Mouse (Mus musculus) heart, postnatal 0 days (tissue): ENCODE results near the gene Ndel1.

Source experiments
- CTCF ChIP-seq: IDR thresholded peaks from 2 replicates; pipeline ENCODE4 v1.5.1; 2016; ENCODE audit warnings: antibody characterized with exemption, control low read depth, low read depth
- EP300 ChIP-seq: IDR thresholded peaks from 2 replicates; pipeline ENCODE4 v1.6.1; 2016; ENCODE audit warnings: antibody characterized with exemption, low read depth

DNA sequence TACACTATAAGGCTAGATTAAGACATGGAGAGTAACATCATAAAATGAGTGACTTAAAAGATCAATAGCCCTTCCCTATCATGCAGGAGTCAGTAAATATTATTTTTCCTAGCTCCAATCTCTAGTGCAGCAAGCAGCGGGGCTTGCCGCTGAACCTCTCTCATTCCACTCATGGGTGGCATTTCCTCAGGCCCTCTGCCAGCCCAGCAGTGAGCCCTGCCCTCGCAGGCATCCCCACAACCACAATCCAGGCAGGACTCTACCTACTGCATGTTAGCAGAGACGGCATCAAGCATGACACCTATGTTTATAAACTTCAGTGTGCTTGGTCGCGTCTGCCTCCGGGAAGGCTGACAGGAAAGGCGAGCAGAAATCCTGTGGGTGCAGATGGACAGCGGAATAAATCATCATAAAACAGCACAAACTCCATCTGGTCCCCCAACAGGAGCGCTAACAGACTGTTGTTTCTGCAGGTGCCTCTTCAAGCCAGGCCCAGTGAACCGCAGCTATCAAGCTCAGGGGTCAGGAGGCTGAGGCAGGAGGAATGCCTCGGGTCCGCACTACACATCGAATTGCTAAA lies 52.3 kb downstream of the Ndel1 start:
- no peak for TF ChIP-seq CTCF
- no peak for TF ChIP-seq EP300
